Mouse (Mus musculus) forebrain, embryonic 10.5 days (tissue): ENCODE data around the gene Lrrtm3. TPM values are rescaled to one million over a fixed set of nuclear protein-coding genes. Genes with fewer than 3 reads are reported as not detected.

Experiments
- DNase-seq: peaks from one replicate; pipeline ENCODE4 v3.0.0-alpha.2; 2017; ENCODE audit warnings: low spot score; ENCODE audit errors: extremely low spot score
- H3K27ac ChIP-seq: fragments of 300-500 bp; sonication (generic); 2 replicates; pipeline ENCODE4 v1.5.1; 2016; ENCODE audit warnings: mild to moderate bottlenecking
- H3K27me3 ChIP-seq: fragments of 300-500 bp; sonication (generic); 2 replicates; pipeline ENCODE4 v1.6.1; 2016; ENCODE audit warnings: mild to moderate bottlenecking; ENCODE audit not compliant: poor library complexity, severe bottlenecking
- H3K36me3 ChIP-seq: fragments of 300-500 bp; sonication (generic); replicated peaks from 2 replicates; pipeline ENCODE4 v1.6.1; 2016; ENCODE audit warnings: mild to moderate bottlenecking, moderate library complexity
- H3K4me1 ChIP-seq: fragments of 300-500 bp; sonication (generic); 2 replicates; pipeline ENCODE4 v1.6.1; 2016
- H3K4me3 ChIP-seq: fragments of 300-500 bp; sonication (generic); 2 replicates; pipeline ENCODE4 v1.5.1; 2016; ENCODE audit warnings: mild to moderate bottlenecking, moderate library complexity
- H3K9me3 ChIP-seq: fragments of 300-500 bp; sonication (generic); 2 replicates; pipeline ENCODE4 v1.6.1; 2016; ENCODE audit warnings: mild to moderate bottlenecking, moderate library complexity
- WGBS: fragments of 180-500 bp; shearing (Covaris S2); methylation state at CpG from one replicate; pipeline ENCODE4 v1.1.7; 2016; 5-methylcytosine and 5-hydroxymethylcytosine counted together
- polyA plus RNA-seq: library from polyadenylated mRNA; unstranded; fragments of >200 nt; fragmentation: Nextera tagmentation; extraction: Ambion mirVana; gene quantifications from 2 replicates; pipeline ENCODE4 v1.2.1, GENCODE M21; 2016

Lrrtm3 gene
- polyA plus RNA-seq, 1 experiment from 2014 or later, result 1.9 TPM

DNA sequence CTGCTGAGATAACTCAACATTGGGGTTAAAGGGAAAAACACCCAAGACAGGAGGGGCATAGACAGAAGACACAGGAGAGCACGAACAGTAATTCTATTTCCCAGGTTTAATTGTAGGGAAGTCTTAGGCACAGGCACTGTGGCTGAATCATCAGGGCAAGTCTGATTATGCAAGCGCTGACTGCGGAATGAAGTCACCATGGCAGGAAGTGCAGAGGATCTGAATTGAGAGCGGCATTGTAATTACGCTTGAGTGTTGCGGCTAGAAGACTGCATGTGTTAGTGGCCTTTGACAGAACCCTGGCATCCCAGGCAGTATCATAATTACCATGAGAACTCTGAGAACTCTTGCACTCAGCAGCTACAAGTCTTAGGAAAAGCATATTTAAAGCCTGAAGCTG, 66.7 kb downstream of the Lrrtm3 start:
- 92% methylated on average over 6 of the region's 6 CpGs for WGBS
- no peaks in the 10 kb centered on the region for H3K9me3 ChIP-seq
- H3K27me3 ChIP-seq, result no peaks in the 10 kb centered on the region
- H3K36me3 ChIP-seq, result no peaks in the 10 kb centered on the region
- no peak overlapping the region for H3K27ac ChIP-seq
- H3K4me3 ChIP-seq, result no peak overlapping the region
- no peaks in the 10 kb centered on the region for H3K4me1 ChIP-seq
- no peak for DNase-seq

GRCm38 (mm10) chr10:64020347-64020746, 69.7 kb downstream of the Lrrtm3 start:
- DNase-seq, result no peak
- no peaks in the 10 kb centered on the region for H3K4me1 ChIP-seq
- no peak overlapping the region for H3K27ac ChIP-seq
- H3K27me3 ChIP-seq, result no peaks in the 10 kb centered on the region
- no peaks in the 10 kb centered on the region for H3K9me3 ChIP-seq
- WGBS, result 90% methylated on average over 1 of the region's 1 CpGs
- H3K4me3 ChIP-seq, result no peak overlapping the region
- no peaks in the 10 kb centered on the region for H3K36me3 ChIP-seq

GRCm38 (mm10) chr10:64001996-64002395, 88.1 kb downstream of the Lrrtm3 start:
- Histone ChIP-seq H3K36me3 (no peaks in the 10 kb centered on the region), H3K4me3 (no peak overlapping the region), H3K4me1 (no peaks in the 10 kb centered on the region), H3K27ac (no peak overlapping the region), H3K9me3 (no peaks in the 10 kb centered on the region), H3K27me3 (no peaks in the 10 kb centered on the region)
- DNase-seq, result no peak
- 90% methylated on average over 9 of the region's 9 CpGs for WGBS

DNA sequence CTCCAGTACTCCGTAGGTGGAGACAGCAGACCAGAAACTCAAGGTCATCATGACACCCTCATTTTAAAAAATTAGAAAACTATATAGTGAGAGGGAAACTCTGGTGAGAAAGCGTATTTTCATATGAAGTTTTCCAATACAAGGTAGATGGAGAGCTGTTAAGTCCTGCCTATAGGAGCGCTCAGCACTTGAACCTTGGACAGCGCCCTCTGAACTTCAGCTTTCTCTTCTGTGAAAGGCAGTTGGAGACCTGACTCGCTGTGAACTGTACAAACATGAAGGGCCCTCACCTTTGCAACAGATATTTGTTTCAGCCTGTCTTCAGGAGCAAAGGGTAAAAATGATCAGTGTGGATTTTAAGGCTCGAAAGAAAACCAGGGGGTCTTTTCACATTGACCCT, 88.5 kb downstream of the Lrrtm3 start:
- Histone ChIP-seq H3K4me3 (no peak overlapping the region), H3K36me3 (no peaks in the 10 kb centered on the region), H3K4me1 (no peaks in the 10 kb centered on the region), H3K27me3 (no peaks in the 10 kb centered on the region), H3K9me3 (no peaks in the 10 kb centered on the region), H3K27ac (no peak overlapping the region)
- WGBS, result 80% methylated on average over 6 of the region's 6 CpGs
- DNase-seq, result no peak

DNA sequence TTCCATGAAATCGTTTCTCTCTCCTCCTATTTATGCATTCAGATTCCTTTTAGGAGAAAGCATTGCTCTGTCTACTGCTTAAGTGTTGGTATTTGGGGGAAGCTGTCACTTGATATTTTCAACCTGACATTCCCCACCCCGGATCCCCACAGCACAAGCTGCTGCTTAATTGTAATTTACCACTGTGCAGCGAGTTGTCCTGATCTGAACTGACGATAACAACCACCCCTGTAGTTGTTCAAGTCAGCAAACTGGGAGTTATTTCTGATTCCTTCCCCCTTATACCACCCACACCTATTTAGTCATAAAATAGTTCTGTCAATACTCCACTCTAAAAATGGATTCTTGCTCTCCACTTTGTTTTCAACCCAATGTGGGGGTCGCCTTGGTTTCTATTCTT, 95.8 kb downstream of the Lrrtm3 start:
- Histone ChIP-seq H3K36me3 (no peaks in the 10 kb centered on the region), H3K27ac (no peak overlapping the region), H3K9me3 (no peaks in the 10 kb centered on the region), H3K27me3 (no peaks in the 10 kb centered on the region), H3K4me3 (no peak overlapping the region), H3K4me1 (no peaks in the 10 kb centered on the region)
- WGBS, result 86% methylated on average over 5 of the region's 5 CpGs
- DNase-seq, result no peak

DNA sequence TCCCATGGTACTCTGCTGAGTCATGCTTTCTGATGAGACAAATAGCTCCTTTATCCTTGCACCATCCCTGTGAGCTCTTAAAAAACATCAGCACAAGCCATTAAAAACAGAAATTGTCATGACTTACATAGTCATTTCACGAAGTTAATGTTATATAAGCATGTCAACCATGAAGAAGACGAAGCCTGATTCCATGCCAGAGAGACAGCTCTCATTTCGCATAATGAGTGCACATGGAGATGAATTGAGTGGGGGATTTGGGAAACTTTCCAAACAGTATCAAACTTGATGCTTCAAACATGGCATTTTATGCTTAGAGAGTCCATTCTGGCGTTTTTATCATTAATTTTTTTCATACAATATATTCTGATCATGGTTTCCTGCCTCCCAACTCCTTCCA, 104.5 kb downstream of the Lrrtm3 start:
- 77% methylated on average over 4 of the region's 4 CpGs for WGBS
- DNase-seq, result no peak
- Histone ChIP-seq H3K27me3 (no peaks in the 10 kb centered on the region), H3K4me3 (no peak overlapping the region), H3K36me3 (no peaks in the 10 kb centered on the region), H3K9me3 (no peaks in the 10 kb centered on the region), H3K27ac (no peak overlapping the region), H3K4me1 (no peaks in the 10 kb centered on the region)

DNA sequence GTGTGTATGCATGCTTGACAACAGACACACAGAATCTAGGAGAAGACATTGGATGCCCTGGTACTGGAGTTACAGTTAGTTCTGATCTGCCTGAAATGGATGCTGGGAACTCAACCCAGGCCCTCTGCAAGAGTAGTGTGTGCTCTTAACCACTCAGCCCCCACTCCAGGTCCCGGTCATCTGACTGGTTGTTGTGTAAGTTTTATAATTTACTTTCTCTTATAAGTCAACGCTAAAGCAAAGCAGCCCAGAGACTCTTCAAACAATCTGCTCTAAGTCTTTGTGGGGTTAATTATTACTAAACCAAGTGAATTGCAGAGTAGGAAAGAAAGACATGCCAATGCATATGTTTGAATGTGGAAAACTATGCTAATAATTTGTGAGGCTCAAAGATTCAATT, 110.7 kb downstream of the Lrrtm3 start:
- Histone ChIP-seq H3K9me3 (no peaks in the 10 kb centered on the region), H3K27me3 (no peaks in the 10 kb centered on the region), H3K4me3 (no peak overlapping the region), H3K27ac (no peak overlapping the region), H3K4me1 (peaks cover 15% of the 10 kb centered on the region), H3K36me3 (no peaks in the 10 kb centered on the region)
- DNase-seq, result no peak
- WGBS, result 91% methylated on average over 2 of the region's 2 CpGs

DNA sequence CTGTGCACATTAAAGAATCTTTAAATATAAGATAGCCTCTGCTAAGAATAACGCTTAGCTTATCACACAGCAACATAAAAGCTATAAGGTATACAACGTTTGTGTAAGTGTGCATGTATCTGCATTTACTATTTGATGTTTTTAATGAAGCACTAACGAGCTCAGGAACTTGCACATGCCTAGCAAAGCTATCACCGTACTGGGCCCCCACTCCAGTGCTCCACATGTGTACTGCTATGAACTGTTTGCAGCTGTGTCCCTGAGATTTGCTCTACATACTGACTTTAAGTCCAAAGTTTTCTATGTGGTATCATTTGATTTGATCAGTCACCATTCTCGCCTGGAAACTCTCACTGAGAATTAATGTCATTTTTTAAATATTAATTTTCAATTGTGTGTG, 111.1 kb downstream of the Lrrtm3 start:
- H3K4me1 ChIP-seq, result peaks cover 15% of the 10 kb centered on the region
- no peak for DNase-seq
- WGBS, result 86% methylated on average over 5 of the region's 5 CpGs

GRCm38 (mm10) chr10:63978535-63978934, 111.5 kb downstream of the Lrrtm3 start:
- H3K36me3 ChIP-seq, result no peaks in the 10 kb centered on the region
- peaks cover 15% of the 10 kb centered on the region for H3K4me1 ChIP-seq
- no peak overlapping the region for H3K4me3 ChIP-seq
- no peaks in the 10 kb centered on the region for H3K9me3 ChIP-seq
- H3K27me3 ChIP-seq, result no peaks in the 10 kb centered on the region
- H3K27ac ChIP-seq, result no peak overlapping the region
- 55% methylated on average over 3 of the region's 3 CpGs for WGBS
- DNase-seq, result no peak

More for the DNA sequence above, 111.1 kb downstream of the Lrrtm3 start:
- H3K27me3 ChIP-seq, result no peaks in the 10 kb centered on the region
- no peaks in the 10 kb centered on the region for H3K9me3 ChIP-seq
- H3K4me3 ChIP-seq, result no peak overlapping the region
- no peak overlapping the region for H3K27ac ChIP-seq
- H3K36me3 ChIP-seq, result no peaks in the 10 kb centered on the region

DNA sequence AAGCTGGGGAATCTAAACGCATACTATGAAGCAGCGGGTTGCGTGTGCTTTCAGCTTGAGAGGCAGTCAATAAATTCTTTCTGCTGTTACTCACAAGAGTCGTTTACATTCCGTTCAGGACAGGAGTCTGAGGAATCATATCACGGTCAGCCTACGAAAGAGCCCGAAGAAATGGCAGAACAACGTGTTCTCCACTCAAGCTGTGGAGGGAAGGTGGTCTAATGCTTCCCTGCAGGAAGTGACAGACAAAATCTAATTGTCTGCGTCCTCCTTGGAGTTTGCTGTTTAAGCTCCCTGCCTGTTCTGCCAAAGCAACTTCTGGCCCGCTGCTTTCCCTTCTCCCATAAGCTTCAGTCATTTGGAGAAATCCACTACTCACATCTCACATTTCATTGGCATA, 112.0 kb downstream of the Lrrtm3 start:
- Histone ChIP-seq H3K4me3 (no peak overlapping the region), H3K9me3 (no peaks in the 10 kb centered on the region), H3K27me3 (no peaks in the 10 kb centered on the region), H3K4me1 (peaks cover 15% of the 10 kb centered on the region), H3K36me3 (no peaks in the 10 kb centered on the region), H3K27ac (peak overlapping the region; percentile 56; the same call in 1 of the 2 replicates)
- no peak for DNase-seq
- 63% methylated on average over 11 of the region's 11 CpGs for WGBS

DNA sequence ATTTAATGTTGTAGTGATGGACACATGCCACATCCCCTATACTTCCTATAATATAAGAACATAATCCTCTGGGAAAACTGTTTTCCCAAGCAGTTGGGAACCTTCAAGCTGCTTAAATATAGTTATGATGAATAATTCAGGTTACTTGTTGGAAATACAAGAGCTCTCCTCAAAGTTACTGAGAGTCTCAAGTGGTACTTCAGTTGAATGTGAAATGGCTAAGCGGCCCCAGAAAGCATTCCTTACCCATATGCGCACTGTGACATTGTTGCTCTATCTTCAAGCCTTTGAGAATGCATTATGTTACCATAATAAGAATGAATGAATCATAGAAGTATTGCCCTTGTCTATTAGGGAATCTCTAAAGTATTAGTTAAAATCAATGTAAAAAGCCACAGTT, 117.8 kb downstream of the Lrrtm3 start:
- H3K4me3 ChIP-seq, result no peak overlapping the region
- H3K9me3 ChIP-seq, result no peaks in the 10 kb centered on the region
- H3K27me3 ChIP-seq, result no peaks in the 10 kb centered on the region
- 97% methylated on average over 2 of the region's 2 CpGs for WGBS
- H3K4me1 ChIP-seq, result no peaks in the 10 kb centered on the region
- no peaks in the 10 kb centered on the region for H3K36me3 ChIP-seq
- no peak overlapping the region for H3K27ac ChIP-seq
- no peak for DNase-seq

DNA sequence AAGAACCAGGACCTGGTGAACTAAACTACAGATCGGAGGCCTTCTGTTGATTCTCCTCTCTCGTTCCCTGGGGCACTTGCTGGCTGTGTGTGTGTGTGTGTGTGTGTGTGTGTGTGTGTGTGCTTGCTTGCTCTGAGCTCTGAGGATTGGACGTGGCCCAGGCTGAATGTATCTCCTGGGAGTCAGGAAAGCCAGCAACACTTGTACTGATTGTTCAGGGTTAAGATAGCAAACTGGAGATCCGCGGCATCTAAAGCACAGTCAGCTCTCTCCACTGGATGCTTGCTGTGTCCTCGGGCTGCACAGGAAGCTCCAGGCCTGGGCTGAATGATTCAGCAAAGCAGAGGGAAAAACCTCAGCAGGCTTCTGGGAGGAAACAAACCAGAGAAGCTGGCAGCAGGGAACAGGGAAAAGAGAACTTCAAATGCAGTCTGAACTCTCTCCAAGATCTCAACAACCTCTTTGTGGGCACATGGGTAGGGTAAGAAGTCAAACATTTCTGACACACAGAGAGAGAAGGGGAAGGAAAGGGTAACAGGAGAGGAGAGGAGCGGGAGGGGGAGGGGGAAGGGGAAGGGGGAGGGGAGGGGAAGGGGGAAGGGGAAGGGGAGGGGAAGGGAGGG, 135.7 kb downstream of the Lrrtm3 start:
- Histone ChIP-seq H3K4me1 (peaks cover 10% of the 10 kb centered on the region), H3K9me3 (no peaks in the 10 kb centered on the region), H3K4me3 (no peak overlapping the region), H3K27me3 (no peaks in the 10 kb centered on the region), H3K36me3 (no peaks in the 10 kb centered on the region), H3K27ac (peak overlapping the region; percentile 62)
- DNase-seq, result no peak
- 35% methylated on average over 6 of the region's 7 CpGs for WGBS

DNA sequence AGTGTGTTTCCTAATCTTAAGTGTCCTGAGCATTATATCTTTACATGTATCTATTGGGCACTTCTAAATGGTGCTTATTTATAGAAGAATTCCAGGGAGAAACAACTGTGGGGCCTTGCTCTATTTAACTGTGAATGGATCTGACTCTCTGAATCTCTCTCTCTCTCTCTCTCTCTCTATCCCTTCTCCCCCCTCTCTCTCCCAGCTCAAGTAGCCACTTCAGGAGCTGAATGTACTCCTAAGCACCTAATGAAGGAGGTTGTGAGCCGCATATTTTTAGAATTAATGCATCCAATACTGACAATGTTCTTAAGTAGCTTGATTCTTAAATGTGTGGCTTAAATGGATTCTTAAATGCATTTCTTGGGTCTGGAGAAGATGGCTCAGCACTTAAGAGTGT, 138.6 kb downstream of the Lrrtm3 start:
- 89% methylated on average over 1 of the region's 1 CpGs for WGBS
- no peaks in the 10 kb centered on the region for H3K9me3 ChIP-seq
- H3K4me1 ChIP-seq, result peaks cover 10% of the 10 kb centered on the region
- no peaks in the 10 kb centered on the region for H3K36me3 ChIP-seq
- H3K27ac ChIP-seq, result no peak overlapping the region
- no peaks in the 10 kb centered on the region for H3K27me3 ChIP-seq
- DNase-seq, result no peak
- H3K4me3 ChIP-seq, result no peak overlapping the region

DNA sequence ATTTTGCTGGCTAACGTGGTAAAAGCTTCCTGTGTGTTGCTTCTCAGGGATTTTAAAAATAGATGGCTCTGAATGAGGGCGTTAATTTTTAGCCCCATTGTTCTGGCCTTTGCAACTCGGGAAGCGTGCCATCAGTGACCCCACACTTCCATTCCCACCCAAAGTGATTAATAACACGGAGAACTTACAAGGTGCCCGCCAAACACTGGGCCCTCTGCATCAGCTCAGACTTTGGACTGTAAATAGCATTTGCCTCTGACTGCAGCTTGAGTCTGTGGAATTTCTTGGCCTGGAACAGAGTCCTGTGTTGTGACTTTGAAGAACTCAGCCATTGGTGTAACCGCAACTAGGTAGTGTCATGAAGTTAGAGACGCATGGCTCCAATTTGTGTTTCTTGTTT, 139.2 kb downstream of the Lrrtm3 start:
- H3K27ac ChIP-seq, result no peak overlapping the region
- no peaks in the 10 kb centered on the region for H3K36me3 ChIP-seq
- peaks cover 17% of the 10 kb centered on the region for H3K4me1 ChIP-seq
- 81% methylated on average over 8 of the region's 8 CpGs for WGBS
- H3K9me3 ChIP-seq, result no peaks in the 10 kb centered on the region
- H3K4me3 ChIP-seq, result no peak overlapping the region
- H3K27me3 ChIP-seq, result no peaks in the 10 kb centered on the region
- DNase-seq, result no peak
